Mouse (Mus musculus) cerebellum, postnatal 14 days (tissue): ENCODE data around the gene Mdfi.
"Not testable (repeated sequence)": the region's sequence is repeated elsewhere in the genome, so short reads cannot be mapped to it uniquely, and the experiment has no call there.

Experiments used
- DNase-seq, 2 experiments: peaks; one replicate each; pipeline ENCODE4 v3.0.0; 2021; ENCODE audit warnings: mixed read lengths in 2 of 2

The Mdfi gene

DNA sequence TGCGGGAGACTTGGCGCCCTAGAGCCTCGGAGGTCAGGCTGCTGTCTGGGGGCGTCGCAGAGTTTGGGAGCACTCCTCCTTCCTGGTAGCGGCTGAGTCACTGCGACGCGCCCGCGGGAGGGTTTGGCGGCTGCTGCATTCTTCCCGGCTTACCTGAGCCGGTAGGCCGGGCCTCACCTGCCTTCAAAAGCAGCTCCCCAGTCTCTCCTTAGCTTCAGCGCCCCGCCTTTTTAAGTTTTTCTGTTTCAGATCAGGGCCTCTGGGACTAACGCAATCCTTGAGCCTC lies at the start of gene Mdfi:
TSS of gene Mdfi (minus strand) at position 210 of the 286 bp plus-strand sequence.
- no peak for DNase-seq

DNA sequence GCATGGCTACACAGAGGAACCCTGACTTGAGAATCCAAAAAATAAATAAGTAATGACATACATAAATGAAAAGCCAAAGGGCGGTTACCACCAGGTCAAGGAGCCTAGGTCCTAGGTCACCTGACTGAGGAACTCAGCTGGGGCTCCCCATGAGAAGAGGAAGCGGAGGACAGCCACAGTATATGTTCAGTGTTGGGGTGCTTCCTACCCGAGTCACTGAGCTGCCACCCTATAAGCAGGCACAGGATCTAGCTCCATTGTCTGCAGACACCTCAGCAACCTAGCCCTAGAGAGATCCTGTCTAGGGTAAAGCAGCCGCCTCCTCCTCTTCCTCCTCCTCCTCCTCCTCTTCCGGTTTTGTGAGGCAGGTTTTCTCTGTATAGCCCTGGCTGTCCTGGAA lies 48.6 kb upstream of the Mdfi start:
- no peak for DNase-seq

DNA sequence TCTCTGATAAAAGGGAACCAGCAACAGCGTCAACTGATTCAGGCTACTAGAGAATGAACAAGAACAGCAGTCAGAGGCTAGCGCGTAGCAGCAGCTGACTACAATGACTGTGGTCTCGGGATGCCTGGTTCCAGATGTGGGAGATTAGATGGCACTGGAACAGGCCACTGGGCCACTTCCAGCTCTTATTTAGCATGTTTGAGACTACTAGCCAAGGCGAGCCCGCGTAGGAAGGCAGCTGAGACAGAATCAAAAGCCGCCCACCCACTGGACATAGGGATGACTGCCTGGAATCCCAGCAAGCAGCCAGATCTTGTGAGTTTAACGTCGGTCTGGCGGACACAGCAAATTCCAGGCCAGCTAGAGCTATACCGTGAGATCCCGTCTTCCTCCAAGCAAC lies 46.8 kb upstream of the Mdfi start:
- no peak for DNase-seq

DNA sequence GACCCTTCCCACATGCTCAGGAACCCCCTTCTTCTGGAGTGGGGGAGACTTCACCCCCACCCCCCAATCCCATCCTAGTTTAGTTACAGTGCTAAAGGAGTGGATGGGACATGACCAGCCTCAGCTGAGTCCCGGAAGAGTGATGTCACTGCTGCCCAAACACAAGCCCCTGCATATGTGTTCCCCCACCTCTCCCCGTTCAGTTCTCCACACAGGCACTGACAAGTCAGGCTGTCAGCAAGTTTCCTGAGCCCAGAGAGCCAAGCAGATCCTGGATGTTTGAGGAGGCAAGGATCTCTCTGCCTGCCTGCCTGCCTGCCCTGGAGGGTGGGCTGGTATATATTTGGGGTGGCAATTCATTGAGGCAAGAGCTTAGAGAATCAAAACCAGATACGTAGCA lies 44.7 kb upstream of the Mdfi start:
- no peak for DNase-seq

DNA sequence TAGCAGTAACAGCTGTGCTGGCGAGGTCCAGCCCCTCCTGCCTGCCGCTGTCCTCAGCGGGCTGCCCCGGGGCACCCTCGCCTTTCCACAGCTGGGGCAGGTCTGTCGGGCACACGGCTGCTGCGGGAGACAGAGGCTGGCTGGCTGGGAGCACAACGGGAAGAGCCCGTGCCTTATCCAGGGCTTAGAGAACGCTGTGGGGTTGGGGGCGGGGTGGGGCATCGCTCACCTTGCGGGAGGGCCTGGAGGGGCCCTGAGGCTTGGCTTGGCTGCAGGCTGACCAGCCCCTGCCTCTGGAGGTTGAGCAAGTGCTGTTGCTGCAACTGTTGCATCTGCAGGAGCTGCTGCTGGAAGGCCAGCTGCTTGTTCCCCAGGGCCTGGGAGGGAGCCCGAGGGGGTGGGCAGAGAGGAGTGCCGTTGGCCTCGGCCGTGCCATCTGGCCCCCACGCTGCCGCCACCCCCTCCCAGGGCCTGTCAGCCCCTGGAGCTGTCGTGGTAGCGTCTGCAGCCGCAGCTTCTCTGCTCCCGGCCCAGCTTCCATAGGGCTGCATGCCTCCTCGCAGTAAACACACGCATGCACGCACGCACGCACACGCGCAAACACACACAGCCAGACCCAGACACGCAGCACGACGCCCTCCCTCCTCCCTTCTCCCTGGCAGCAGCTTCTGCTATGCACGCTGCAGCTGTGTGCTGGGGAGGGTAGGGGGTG lies 44.0 kb upstream of the Mdfi start:
- DNase-seq, result peak; percentile 55 to 72

DNA sequence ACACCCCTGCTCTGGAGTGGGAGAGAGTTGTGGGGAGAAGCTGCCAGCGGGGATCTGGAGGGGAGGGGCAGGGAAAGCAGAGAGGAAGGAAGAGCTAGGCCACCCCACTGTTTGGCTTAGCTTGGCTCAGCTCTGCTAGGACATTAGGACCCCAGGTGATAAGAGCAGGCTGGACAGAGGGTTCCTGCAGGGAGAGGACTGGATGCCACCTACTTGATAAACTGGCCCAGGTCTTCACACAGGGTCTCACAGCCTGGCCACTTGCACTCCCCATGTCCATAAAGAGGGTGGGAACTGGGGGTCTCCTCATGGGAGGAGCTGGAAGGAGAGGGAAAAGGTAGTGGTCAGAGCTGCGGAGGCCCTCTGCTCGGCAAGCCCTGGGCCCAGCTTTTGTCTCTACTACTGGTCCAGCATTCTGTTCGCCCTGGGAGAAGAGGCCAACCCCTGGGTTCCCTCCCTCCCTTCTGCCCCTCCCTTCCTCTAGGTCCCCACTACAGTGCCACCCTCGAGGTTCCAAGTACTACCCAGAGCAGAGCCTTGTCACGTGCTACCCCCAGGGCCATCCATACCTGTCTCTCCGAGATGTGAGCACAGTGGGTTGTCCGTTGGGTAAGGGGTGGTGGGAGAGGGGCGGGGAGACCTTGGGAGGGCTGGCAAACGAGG lies 43.4 kb upstream of the Mdfi start:
- DNase-seq, result no peak

DNA sequence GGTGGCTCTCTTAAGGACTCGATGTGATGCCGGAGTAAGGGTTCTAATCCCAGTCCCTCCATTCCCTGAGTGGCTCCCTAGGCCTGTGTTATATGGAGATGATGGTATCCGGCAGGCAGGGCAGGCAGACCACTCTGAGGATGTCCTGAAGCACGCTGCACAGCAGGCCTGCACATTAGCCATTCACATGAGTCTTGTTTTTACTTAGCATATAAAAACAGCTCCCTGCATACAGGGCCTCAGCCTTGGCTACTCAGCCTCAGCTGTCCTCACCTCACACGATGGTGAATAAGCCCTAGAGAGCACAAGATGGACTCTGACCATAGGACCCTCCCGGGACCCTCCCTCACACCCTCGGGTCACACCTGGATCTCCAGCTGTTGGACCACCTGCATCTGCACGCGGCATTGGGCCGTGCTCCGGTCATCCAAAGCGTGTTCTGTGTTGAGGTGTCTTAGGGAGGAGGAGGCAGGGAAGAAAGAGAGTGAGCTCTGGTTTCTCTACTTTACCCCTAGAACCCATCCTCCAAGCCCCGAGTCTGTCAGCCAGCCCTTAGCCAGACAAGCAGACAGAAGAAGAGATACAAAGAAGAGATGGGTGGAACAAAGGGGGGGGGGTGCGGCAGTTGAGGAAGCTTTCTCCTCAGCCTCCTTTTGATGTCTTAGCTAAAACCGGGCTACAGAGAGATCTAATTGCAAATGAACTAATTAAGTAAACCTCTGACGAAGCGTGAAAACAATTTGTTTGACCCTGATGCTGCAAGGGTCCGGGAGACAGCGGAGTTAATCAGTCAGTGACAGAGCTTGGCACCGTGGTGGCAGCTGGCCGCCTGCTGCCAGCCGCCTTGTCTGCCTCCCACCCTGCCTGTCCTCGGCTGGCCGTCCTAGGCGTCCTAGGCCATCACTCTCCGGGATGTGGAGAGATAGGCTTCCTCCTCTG lies 42.6 kb upstream of the Mdfi start:
- no peak for DNase-seq

DNA sequence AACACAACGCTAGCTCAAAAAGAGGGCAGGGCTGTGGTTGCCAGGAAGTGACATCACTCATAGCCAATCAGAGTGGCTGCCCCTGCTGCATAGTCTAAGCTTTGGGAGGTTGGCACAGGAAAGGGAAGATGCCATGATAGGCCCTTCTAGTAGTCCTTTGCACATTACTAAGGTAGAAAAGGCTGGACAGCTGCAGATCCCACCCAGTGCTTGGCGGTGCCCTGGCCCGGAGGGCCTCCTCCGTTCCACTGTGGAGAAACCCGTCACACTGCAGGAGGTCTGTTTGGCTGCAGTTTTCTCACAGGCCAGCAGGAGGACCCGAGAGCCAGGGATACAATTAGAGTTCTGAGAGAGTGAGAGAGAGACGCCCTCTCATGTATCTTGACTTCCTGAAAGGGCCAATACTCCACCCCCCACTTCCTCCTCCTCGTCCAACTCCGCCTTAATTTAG lies 38.9 kb upstream of the Mdfi start:
- DNase-seq, result peak; percentile 87 to 90

DNA sequence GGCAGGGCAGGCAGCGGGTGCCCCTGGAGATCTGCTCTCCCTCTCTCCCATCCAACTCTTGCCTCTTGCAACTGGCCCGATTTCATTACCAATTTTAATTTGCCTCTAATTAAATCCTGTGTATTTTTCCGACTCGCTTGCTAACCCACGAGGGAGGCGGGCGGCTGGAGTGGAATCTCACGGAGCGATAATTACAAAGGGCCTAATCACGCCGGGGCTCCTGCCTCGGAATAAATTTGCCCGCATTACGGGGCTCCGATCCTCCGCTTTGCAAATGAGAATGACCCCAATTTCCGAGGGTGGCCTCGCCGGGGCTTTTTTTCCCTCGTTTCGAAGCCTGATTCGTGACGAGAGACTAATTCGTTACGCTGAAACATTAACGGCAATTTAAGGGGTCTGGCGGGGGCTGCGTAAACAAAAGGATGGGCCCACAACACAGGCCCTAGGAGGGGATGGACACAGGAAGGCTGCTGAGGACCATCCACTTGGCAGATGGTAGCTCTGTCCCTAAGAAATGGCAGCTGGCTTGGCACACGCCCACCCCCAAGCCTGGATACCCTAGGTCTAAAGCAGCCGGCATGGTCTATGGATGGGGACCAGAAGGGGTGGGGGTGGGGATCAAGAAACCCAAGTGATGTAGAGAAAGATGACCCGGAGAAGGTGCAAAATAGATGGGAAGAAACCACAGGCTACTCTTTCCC lies 38.0 kb upstream of the Mdfi start:
- peak; percentile 49 to 67 for DNase-seq

DNA sequence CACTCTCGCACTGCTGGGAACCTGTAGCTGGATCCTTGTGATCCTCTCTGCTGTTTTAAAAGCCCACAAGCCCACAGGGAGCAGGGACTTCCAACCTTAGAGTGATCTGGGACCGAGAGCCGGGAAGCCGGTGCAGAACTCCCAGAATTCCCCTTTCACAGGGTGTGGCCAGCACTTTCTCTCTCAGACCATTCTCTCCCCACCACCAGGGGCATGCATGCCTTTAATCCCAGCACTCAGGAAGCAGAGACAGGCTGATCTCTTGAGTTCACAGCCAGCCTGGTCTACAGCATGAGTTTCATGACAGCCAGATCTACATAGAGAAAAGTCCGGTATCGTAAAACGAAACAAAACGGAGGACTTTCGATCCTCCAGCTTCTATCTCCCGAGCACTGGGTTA lies 35.4 kb upstream of the Mdfi start:
- DNase-seq, result no peak

DNA sequence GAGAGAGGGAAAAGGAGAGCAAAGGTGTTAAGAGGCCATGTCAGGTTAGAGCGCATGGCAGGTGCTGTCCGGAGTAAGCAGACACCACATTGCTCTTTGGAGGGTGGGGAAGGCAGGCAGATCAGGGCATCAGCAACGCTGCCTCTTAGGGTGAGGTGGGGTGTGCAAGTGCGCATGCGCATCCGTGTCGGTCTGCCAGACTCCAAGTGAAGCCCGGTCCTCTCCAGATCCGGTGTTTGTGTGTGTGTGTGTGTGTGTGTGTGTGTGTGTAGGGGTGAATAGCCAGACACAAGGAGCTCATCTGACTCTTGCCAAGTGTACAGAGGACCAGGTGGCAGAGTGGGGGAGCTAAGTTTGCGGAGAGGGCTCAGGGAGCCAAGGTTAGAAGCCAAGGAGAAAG lies 31.5 kb upstream of the Mdfi start:
- peak; percentile 76 to 83 for DNase-seq

DNA sequence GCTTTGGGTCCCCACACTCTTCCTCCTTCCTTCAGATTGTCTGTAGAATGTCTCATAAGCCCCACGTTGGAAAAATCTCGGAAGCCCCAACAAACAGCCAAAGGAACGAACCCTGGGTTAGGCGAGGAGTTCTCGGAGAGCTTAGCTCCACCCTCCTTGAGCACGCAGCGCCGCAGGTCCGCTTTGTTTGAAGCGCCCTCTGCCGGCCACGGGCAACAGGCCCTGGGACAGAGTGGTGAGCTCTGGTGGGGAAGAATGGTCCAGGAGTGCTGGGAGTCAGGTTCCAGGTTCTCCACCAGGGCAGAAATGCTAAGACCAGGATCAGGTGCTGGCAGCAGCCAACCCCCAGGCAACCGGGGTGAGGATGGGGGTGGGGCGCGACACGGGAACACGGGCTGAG lies 30.0 kb upstream of the Mdfi start:
- DNase-seq, result peak; percentile 90 to 94

DNA sequence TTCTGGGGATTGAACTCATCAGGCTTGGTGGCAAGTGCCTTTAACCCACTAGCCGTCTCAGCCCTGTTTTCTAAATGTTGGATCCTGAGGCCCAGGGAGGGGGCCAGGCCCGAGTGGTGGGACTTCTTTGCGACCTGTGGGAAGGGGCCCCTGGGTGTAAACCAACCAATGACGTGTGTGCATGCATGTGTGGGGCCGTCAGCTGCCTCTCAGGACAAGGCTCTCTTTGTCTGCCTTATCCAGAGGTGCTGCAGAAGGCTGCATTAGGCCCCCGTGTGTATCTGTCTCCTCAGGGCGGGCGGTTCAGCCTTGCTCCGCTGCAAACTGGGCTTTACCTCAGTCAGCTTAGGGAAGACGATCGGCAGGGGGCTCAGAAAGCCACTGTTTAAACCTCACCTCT lies 28.9 kb upstream of the Mdfi start:
- DNase-seq, result no peak

DNA sequence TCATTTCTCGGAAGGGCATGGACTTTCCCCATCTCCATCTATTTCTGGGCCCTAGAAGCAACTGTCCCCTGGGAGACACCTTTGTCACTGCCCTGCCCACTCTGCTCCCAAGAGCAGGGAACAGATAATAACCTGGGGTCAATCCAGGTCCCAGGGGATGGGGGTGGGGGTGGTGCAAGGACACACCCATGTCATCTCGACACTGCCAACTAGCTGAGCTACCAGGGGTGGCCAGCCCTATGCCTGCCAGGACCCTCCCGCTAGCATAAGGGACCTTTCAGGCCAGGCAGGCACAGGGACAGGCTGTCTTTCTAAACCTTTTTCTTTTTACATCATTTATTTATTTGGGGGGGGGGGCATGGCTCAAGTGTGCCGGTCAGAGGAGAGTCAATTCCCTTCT lies 28.5 kb upstream of the Mdfi start:
- no peak for DNase-seq

DNA sequence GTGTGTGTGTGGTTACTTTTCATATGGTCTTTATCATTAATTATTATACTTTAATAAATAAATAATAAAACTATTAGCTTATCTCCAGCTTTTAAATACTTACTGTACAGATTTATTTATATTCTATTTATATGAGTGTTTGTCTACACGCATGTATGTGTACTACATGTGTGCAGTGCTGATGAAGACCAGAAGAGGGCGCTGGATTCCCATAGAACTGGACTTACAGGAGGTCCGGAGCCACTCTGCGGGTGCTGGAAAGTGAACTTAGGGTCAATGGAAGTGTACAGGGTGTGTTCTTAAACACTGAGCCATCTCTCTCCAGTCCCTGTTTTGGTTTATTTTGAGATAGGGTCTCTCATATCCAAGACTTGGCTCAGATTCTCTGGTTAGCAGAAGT lies 21.1 kb upstream of the Mdfi start:
- DNase-seq, result no peak

DNA sequence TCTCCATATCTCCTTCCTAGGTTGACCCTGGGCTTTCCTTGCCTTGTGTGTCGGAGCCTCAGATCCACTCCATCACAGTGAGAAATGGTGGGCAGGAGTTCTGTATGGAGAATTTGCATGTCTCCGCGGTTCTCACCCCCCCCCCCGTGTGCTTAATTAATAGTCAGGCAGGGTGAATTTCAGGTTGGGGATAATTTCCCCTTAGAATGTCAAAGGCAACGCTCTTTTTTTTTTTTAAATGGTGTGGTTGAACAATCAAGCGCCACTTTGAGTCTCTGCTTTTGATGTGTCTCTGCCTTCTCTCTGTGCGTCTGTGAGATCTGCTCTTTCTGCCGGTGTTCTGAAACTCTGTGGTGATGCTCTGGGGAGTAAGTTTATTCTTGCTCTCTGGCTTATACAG lies 20.4 kb upstream of the Mdfi start:
- no peak for DNase-seq

DNA sequence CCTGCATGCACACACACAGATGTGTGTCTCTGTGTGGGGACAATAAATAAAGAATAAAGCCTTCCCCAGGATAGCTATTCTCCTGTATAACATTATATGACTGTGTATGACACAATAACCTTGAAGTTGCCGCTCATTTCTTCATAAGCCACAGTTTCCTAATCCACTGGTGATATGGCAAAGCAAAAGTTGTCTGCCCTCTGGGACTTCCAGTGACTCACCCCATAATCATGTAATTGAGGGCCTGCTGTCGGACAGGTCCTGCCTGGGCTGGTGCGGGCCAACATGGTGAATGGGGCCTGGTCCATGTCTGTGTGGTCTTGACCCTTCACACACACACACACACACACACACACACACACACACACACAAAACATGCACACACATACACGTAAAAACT lies 19.3 kb upstream of the Mdfi start:
- no peak for DNase-seq

DNA sequence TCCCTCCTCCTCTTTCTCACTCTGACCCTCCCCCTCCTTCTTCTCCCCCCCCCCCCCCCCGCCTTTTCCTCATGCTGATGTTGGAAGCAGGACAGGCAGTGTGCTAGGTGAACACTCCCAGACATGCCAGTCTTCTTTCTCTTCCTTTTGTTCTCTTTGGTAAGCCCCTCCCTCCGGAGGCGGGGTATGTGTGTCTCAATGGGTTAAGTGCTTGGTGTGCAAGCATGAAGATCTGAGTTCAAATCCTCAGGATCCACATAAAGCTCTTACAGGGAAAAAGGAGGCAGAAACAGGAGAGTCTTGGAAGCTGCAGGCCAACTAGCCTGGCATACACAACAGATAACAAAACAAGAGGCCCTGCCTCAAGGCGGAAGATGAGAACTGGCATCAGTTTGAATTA lies 18.8 kb upstream of the Mdfi start:
- DNase-seq, result no peak

DNA sequence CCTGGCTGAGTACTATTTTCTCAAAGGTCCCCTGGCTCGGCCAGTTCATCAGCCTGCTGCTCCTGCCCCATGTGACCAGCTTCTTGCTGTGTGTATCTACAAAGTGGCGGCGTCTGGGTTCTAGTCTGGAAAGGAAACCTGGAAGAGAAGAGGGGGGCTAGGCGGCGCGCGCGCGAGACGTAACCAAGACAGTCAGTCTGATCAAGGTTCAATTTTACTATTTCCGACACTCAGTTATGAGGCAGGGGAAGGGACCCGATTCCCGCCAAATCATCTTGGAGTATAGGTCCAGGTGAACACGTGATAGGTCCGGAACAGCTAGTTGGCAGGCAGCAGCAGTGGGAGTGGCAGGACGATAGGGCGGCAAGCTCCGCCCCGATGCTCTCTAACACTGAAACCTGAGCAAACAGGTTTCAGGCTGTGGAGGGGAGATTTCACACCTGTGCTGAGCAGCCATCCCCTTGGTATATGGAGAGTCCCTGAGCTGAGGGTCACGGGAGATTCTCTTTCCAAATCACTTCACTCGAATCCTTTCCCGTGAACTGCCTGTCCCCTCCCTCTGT lies 17.4 kb upstream of the Mdfi start:
- DNase-seq, result not testable (repeated sequence)

DNA sequence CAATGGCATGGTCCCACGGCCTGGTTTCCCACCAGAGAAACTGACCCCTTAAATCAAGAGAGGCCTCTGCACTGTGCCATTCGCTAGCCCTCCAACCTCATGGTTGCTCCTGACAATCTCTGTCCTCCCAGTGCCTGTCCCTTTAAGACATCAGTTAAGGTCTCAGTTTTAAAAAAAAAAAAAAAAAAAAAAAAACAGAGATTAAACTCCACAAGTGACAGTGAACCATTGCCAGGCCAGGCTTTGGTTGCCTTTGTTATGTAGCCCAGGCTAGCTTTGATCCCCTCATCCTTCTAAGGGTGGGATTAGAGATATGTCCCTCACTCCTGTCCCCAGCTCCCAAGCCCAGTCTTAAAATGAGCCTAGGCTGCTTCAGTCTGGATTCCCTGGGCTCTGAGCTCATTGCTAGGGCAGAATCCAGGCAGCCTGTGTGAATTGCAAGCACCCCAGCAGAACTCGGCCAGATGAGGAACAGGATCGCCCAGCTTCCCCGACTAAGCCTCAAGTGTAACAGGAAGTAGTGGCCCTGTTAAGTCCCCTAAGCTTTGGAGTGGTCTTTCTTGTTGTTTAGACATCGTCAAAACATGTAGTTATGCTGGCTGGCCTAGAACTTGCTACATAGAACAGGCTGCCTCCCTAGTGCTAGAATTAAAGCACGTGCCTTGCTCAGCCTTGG lies 16.3 kb upstream of the Mdfi start:
- DNase-seq, result no peak

DNA sequence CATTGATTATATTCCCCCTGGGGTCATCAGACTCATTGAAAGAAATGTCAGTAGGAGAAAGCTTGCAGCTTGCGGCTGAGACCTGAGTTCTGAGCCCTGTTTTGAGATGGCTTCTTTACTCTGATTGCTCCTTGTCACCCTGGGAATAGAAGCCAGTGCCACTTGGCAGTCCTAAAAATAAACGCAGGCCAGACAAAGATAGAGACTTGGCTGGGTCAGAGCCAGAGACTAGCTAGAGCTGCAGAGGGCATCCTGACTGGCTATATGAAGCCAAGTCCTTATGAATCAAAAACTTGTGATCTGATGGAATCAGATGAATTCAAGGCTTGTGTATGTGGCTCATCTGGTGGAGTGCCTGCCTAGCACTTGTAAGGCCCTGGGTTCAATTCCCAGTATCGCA lies 15.5 kb upstream of the Mdfi start:
- peak; percentile 54 to 68 for DNase-seq

DNA sequence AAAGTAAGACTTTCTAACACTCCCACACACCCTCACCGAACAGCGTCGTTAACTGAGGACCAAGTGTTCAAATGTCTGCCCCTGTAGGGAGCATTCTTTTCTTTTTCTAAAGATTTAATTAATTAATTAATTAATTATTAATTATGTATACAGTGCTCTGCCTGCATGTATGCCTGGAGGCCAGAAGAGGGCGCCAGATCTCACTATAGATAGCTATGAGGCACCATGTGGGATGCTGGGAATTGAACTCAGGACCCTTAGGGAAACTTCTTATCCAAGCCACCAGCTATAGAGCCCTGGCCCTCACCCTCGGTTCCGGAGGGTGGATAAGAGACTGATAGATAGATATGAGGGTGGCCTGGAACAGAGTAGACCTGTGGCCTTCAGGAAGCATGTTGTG lies 13.5 kb upstream of the Mdfi start:
- DNase-seq, result no peak
